Mouse (Mus musculus): ENCODE data around the gene Vsig10l. TPM values are rescaled to one million over a fixed set of nuclear protein-coding genes. Genes with fewer than 3 reads are reported as not detected.

The Vsig10l gene
- polyA plus RNA-seq (2015; fragmentation: Nextera tagmentation; extraction: Ambion mirVana) = 4.6 and 5.0 TPM in 2 replicates

DNA sequence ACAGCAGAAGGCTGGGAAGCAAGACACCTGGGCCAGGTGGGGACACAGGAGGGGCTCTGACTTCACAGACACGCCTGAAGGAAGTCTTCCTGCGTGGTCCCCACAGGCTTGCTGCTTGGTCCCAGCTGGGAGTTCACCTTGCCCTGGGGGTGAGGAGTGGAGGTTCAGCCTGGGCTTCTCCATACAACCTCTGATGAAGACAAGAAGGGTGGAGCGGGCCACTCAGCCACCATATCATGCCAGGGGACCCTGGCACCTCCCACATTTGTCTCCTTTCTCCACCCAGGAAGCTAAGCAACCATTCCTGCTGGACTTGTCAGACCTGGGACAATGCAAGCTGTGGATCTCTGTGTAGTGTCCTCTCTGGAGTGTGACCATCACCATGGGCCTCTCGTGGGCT, at the start of gene Vsig10l:
Gene Vsig10l, plus strand, starts transcription at position 301 of the 400 bp plus-strand sequence.

DNA sequence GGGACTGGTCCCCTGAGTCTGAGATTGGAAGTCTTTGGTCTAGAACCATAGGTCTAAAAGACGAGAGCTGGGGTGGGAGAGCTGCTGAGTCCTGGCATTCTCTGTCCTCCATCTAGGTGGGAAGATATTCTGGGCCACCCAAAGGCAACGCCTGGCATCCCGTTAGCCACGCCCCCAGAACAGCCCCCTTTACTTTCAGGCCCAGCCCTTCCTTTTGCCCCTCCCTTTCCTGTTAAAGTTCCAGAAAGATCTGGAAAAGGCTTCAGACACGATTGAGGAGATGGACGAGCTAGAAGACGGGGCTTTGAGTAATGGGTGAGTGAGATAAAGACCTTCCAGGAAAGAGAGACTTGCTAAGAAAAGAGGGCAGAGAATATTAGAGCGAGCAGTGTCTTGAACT, 35.5 kb upstream of the Vsig10l start, which contains the start of gene Lim2:
Gene Lim2, plus strand, starts transcription at position 265 of the 400 bp plus-strand sequence.

DNA sequence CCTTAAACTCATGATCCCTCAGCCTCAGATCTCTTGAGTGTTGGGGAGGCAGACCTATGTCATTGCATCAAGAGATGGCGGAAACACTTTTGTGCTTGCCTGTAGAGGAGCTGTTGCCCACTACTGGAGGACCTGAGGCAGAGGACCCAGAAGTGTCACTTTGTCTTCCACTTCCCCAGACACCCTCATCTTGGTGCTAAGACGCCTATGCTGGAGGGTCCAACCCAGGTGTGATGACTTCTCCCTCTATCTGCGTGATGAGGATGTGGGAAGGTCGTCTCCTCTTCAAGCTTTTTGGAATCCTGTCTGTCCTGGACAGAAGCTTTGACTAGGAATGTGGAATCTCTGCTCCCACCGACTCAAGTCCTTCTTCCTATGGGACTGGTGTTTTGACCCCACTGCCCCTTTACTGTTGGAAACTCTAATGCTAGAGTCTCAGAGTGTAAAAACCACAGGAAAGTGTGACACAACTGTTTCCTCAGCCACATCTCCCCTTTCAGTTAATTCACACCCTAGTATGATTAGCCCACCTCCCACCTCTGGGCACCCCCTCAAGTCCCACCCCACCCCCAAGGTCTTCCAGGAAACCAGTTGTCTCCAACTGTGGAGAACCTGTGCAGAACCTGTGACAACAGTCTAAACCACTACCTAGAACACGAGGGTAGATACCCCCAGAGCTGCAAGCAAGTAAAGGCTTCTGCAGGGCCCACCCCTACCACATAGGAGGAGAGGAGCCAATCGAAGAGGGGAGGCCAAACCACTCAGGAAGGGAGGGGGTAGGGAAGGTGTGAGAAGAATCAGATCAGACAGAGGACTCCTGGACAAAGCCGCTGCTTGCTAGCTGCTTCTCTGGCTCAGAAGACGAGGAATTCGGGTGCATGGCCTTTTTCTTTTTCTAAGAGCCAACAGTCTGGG, 26.4 kb upstream of the Vsig10l start, which contains the start of gene Nkg7:
Gene Nkg7, plus strand, starts transcription at position 733 of the 915 bp plus-strand sequence.

DNA sequence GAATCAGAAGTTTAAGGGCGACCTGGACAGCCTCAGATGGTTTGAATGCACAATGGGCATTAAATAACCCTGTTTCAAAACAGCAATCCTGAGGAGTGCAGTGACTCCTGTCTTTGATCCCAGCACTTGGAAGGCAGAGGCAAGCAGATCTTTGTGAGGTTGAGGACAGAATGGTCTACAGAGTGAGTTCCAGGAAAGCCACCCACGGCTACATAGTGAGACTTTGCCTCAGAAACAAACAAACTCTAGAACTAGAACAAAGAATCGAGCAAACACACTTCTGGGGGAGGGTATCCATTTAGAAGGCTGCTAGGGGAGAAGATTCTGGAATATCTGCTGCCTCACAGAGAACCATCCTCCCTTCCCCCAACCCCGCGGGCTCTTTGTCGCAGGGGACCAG, 22.5 kb upstream of the Vsig10l start, which contains the start of gene Cldnd2:
Gene Cldnd2, plus strand, starts transcription at position 301 of the 400 bp plus-strand sequence.

DNA sequence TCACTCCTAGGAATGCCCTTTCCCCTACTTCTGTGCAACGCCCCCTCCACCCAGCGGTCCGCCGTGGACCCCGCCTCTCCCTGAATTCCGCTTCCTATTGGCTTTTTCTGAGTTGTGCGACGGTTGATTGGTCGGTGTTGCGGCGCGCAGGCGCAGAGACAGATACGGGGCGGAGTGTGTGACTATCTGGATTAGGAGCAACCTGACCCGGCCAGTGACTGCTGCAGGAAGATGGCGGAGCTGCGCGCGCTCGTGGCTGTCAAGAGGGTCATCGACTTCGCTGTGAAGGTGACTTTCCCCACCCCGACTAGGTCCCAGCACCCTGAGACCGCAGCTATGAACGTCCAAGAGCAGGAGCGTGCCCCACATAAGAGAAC, 19.0 kb upstream of the Vsig10l start, which contains the start of the genes Etfb and Gm45233:
Gene Etfb, plus strand, starts transcription at position 167 of the 377 bp plus-strand sequence.
Gene Gm45233, plus strand, starts transcription at position 212 of the 377 bp plus-strand sequence.

DNA sequence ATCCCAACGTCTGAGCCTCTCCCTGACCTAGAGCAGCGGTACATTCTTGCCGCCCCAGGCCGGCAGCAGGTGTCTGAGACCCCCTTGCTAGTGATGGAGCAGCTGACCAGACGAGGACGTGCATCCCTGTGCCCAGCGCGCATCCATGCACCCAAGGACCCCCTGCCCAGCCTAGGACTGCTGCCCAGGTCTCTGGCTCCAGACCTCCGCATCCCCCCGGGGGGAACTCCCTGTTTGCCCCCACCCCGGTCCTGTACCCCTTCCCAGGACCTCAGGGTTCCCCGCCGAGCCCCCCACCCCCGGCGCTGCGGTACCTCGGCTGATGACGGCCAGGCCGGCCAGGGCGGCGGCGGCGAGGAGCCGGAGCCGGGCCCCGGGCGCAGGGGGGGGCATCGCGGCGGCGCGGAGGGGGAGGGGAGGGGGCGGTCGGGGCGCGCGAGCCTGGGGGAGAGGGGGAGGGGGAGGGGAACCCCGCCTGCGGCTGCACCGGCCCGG, 26.7 kb downstream of the Vsig10l start, which contains the start of gene Iglon5:
Gene Iglon5, minus strand, starts transcription at position 445 of the 495 bp plus-strand sequence.

Small RNA genes lying within 50 kb of the gene (microRNA-seq; reads per million reads assigned to microRNA genes)
- 1.9 reads per million for gene Mir7051

Other genes with a start within 250 kb of the Vsig10l start
- 5.1 and 5.7 TPM in 2 replicates for gene Zfp715, start 149.9 kb upstream of the Vsig10l start, polyA plus RNA-seq (2015; fragmentation: Nextera tagmentation; extraction: Ambion mirVana)
- 0.10 and 0.47 TPM in 2 replicates for gene Siglecf, start 111.8 kb upstream of the Vsig10l start, polyA plus RNA-seq (2015; fragmentation: Nextera tagmentation; extraction: Ambion mirVana)
- gene Siglecg, start 54.9 kb upstream of the Vsig10l start, polyA plus RNA-seq (2015; fragmentation: Nextera tagmentation; extraction: Ambion mirVana) = 0.25 and 0.34 TPM in 2 replicates
- not detected in 2 replicates for gene Lim2, start 35.5 kb upstream of the Vsig10l start, polyA plus RNA-seq (2015; fragmentation: Nextera tagmentation; extraction: Ambion mirVana)
- 0.75 and 0.80 TPM in 2 replicates for gene Nkg7, start 26.1 kb upstream of the Vsig10l start, polyA plus RNA-seq (2015; fragmentation: Nextera tagmentation; extraction: Ambion mirVana)
- gene Cldnd2, start 22.4 kb upstream of the Vsig10l start, polyA plus RNA-seq (2015; fragmentation: Nextera tagmentation; extraction: Ambion mirVana) = not detected in 2 replicates
- 302 and 307 TPM in 2 replicates for gene Etfb, start 19.1 kb upstream of the Vsig10l start, polyA plus RNA-seq (2015; fragmentation: Nextera tagmentation; extraction: Ambion mirVana)
- gene Gm45233, start 19.0 kb upstream of the Vsig10l start, polyA plus RNA-seq (2015; fragmentation: Nextera tagmentation; extraction: Ambion mirVana) = 0.17 TPM in 1 of 2 replicates, not detected in the other
- gene Iglon5, start 26.9 kb downstream of the Vsig10l start, polyA plus RNA-seq (2015; fragmentation: Nextera tagmentation; extraction: Ambion mirVana) = 0.11 and 0.19 TPM in 2 replicates
- gene 4931406B18Rik, start 42.8 kb downstream of the Vsig10l start, polyA plus RNA-seq (2015; fragmentation: Nextera tagmentation; extraction: Ambion mirVana) = not detected in 2 replicates
- gene Cd33, start 81.3 kb downstream of the Vsig10l start, polyA plus RNA-seq (2015; fragmentation: Nextera tagmentation; extraction: Ambion mirVana) = 2.0 and 5.1 TPM in 2 replicates
- 1.00 and 1.0 TPM in 2 replicates for gene Zfp658, start 99.1 kb downstream of the Vsig10l start, polyA plus RNA-seq (2015; fragmentation: Nextera tagmentation; extraction: Ambion mirVana)
- 4.7 and 6.3 TPM in 2 replicates for gene Zfp719, start 116.5 kb downstream of the Vsig10l start, polyA plus RNA-seq (2015; fragmentation: Nextera tagmentation; extraction: Ambion mirVana)
- 0.07 TPM in 1 of 2 replicates, not detected in the other for gene Zfp819, start 144.0 kb downstream of the Vsig10l start, polyA plus RNA-seq (2015; fragmentation: Nextera tagmentation; extraction: Ambion mirVana)
- not detected in 2 replicates for gene Ceacam18, start 171.6 kb downstream of the Vsig10l start, polyA plus RNA-seq (2015; fragmentation: Nextera tagmentation; extraction: Ambion mirVana)
- 0.70 and 1.1 TPM in 2 replicates for gene Siglece, start 197.0 kb downstream of the Vsig10l start, polyA plus RNA-seq (2015; fragmentation: Nextera tagmentation; extraction: Ambion mirVana)
- gene Ctu1, start 208.9 kb downstream of the Vsig10l start, polyA plus RNA-seq (2015; fragmentation: Nextera tagmentation; extraction: Ambion mirVana) = 7.5 and 8.4 TPM in 2 replicates
- 0.14 TPM in 1 of 2 replicates, not detected in the other for gene Klk14, start 227.3 kb downstream of the Vsig10l start, polyA plus RNA-seq (2015; fragmentation: Nextera tagmentation; extraction: Ambion mirVana)
- gene Klk13, start 249.4 kb downstream of the Vsig10l start, polyA plus RNA-seq (2015; fragmentation: Nextera tagmentation; extraction: Ambion mirVana) = 0.13 and 0.15 TPM in 2 replicates

Measured in urinary bladder, postnatal 0 days (tissue).